Mouse (Mus musculus) embryonic facial prominence, embryonic 14.5 days (tissue): ENCODE measurements around the gene Galns. TPM values are rescaled to one million over a fixed set of nuclear protein-coding genes. Genes with fewer than 3 reads are reported as not detected.
A peak's percentile ranks its signal among the peaks of the same experiment; 100 is the strongest.

Experiments used
- ATAC-seq: fragments of 200-750 bp; cut with Nextera tagmentation; 2 replicates; pipeline ENCODE4 v1.8.0; 2017; ENCODE audit warnings: low read depth, moderate number of reproducible peaks, moderate TSS enrichment
- DNase-seq: peaks from one replicate; pipeline ENCODE4 v3.0.0-alpha.2; 2015; ENCODE audit warnings: low spot score
- H3K27ac ChIP-seq: fragments of 300-500 bp; sonication (generic); replicated peaks from 2 replicates; pipeline ENCODE4 v1.5.1; 2014; ENCODE audit warnings: low read depth, mild to moderate bottlenecking, low read length, moderate library complexity
- H3K27me3 ChIP-seq: fragments of 300-500 bp; sonication (generic); replicated peaks from 2 replicates; pipeline ENCODE4 v1.6.1; 2014; ENCODE audit warnings: low read length; ENCODE audit not compliant: control insufficient read depth, insufficient read depth
- H3K36me3 ChIP-seq: fragments of 300-500 bp; sonication (generic); 2 replicates; pipeline ENCODE4 v1.6.1; 2014; ENCODE audit warnings: low read length, mixed read lengths; ENCODE audit not compliant: control insufficient read depth, insufficient read depth
- H3K4me1 ChIP-seq: fragments of 300-500 bp; sonication (generic); 2 replicates; pipeline ENCODE4 v1.6.1; 2014; ENCODE audit warnings: antibody characterized with exemption, low read length; ENCODE audit not compliant: control insufficient read depth, insufficient read depth
- H3K4me2 ChIP-seq: fragments of 300-500 bp; sonication (generic); 2 replicates; pipeline ENCODE4 v1.6.1; 2014; ENCODE audit warnings: low read depth, mild to moderate bottlenecking, low read length, moderate library complexity, mixed read lengths
- H3K4me3 ChIP-seq: fragments of 300-500 bp; sonication (generic); 2 replicates; pipeline ENCODE4 v1.5.1; 2014; ENCODE audit warnings: low read depth, mild to moderate bottlenecking, low read length
- H3K9ac ChIP-seq: fragments of 300-500 bp; sonication (generic); 2 replicates; pipeline ENCODE4 v1.6.1; 2014; ENCODE audit warnings: low read depth, mild to moderate bottlenecking, low read length, moderate library complexity, mixed read lengths
- H3K9me3 ChIP-seq: fragments of 300-500 bp; sonication (generic); 2 replicates; pipeline ENCODE4 v1.6.1; 2016; ENCODE audit warnings: low read length; ENCODE audit not compliant: control insufficient read depth
- WGBS: fragments of 180-500 bp; shearing (Covaris S2); extraction: QIAGEN DNeasy Blood & Tissue Kit; methylation state at CpG from one replicate; pipeline ENCODE4 v1.1.7; 2014; 5-methylcytosine and 5-hydroxymethylcytosine counted together
- microRNA-seq: library from miRNA; unstranded; fragments of <30 nt; microRNA quantifications from one replicate; pipeline ENCODE4, GENCODE M21; 2016; ENCODE audit warnings: borderline number of aligned reads
- polyA plus RNA-seq: library from polyadenylated mRNA; unstranded; fragments of >200 nt; fragmentation: Nextera tagmentation; extraction: Ambion mirVana; gene quantifications from 2 replicates; pipeline ENCODE4 v1.2.1, GENCODE M21; 2014

Gene Galns
- polyA plus RNA-seq, 1 experiment from 2014 or later: 13.1 TPM

GRCm38 (mm10) chr8:122537812-122538211, 73.5 kb downstream of the Galns start:
- peaks cover 10% of the 10 kb centered on the region for H3K4me1 ChIP-seq
- ATAC-seq (no peak), DNase-seq (no peak)
- no peak overlapping the region for H3K4me2 ChIP-seq
- peak overlapping the region; percentile 77 for H3K27ac ChIP-seq
- no peaks in the 10 kb centered on the region for H3K9me3 ChIP-seq
- H3K36me3 ChIP-seq: no peaks in the 10 kb centered on the region
- 74% methylated on average over 2 of the region's 2 CpGs for WGBS
- no peaks in the 10 kb centered on the region for H3K27me3 ChIP-seq
- no peak overlapping the region for H3K9ac ChIP-seq
- H3K4me3 ChIP-seq: no peak overlapping the region

- DNase-seq (peak; percentile 93), ATAC-seq (peak; percentile 94)
- 37% methylated on average over 6 of the region's 6 CpGs for WGBS
- Histone ChIP-seq H3K4me1 (peaks cover 10% of the 10 kb centered on the region), H3K27ac (peak overlapping the region; percentile 77), H3K9ac (no peak overlapping the region), H3K9me3 (no peaks in the 10 kb centered on the region), H3K4me3 (no peak overlapping the region), H3K36me3 (no peaks in the 10 kb centered on the region), H3K4me2 (peak overlapping the region; percentile 16), H3K27me3 (no peaks in the 10 kb centered on the region)
Observed at GRCm38 (mm10) chr8:122537033-122537432, 74.2 kb downstream of the Galns start.

- Histone ChIP-seq H3K9ac (no peak overlapping the region), H3K36me3 (no peaks in the 10 kb centered on the region), H3K4me1 (peaks cover 5% of the 10 kb centered on the region; the same call in 1 of the 2 replicates), H3K9me3 (no peaks in the 10 kb centered on the region), H3K4me3 (no peak overlapping the region), H3K27me3 (no peaks in the 10 kb centered on the region), H3K4me2 (no peak overlapping the region), H3K27ac (no peak overlapping the region)
- ATAC-seq: no peak
- DNase-seq: no peak
- 71% methylated on average over 8 of the region's 8 CpGs for WGBS
Observed at GRCm38 (mm10) chr8:122531312-122531711, 80.0 kb downstream of the Galns start.

- ATAC-seq: no peak
- WGBS: 81% methylated on average over 4 of the region's 4 CpGs
- H3K4me2 ChIP-seq: no peak overlapping the region
Observed at GRCm38 (mm10) chr8:122529159-122529558, 82.1 kb downstream of the Galns start.

More at GRCm38 (mm10) chr8:122529159-122529558, 82.1 kb downstream of the Galns start:
- Histone ChIP-seq H3K27me3 (no peaks in the 10 kb centered on the region), H3K36me3 (no peaks in the 10 kb centered on the region), H3K9ac (no peak overlapping the region), H3K9me3 (no peaks in the 10 kb centered on the region), H3K4me1 (peaks cover 18% of the 10 kb centered on the region), H3K4me3 (no peak overlapping the region), H3K27ac (no peak overlapping the region)
- no peak for DNase-seq

Small RNA genes lying within 50 kb of the gene (microRNA-seq; reads per million reads assigned to microRNA genes)
- not detected for gene Mir6396

Other genes starting within 250 kb of the Galns start
- 30.9 and 31.6 TPM in 2 replicates for gene Zc3h18, start 234.9 kb downstream of the Galns start, polyA plus RNA-seq
- not detected in 2 replicates for gene Il17c, start 189.4 kb downstream of the Galns start, polyA plus RNA-seq
- gene Cyba, start 178.5 kb downstream of the Galns start, polyA plus RNA-seq: 160 and 173 TPM in 2 replicates
- 27.1 and 34.4 TPM in 2 replicates for gene Mvd, start 168.0 kb downstream of the Galns start, polyA plus RNA-seq
- 3.1 and 4.2 TPM in 2 replicates for gene Snai3, start 150.7 kb downstream of the Galns start, polyA plus RNA-seq
- gene Rnf166, start 135.4 kb downstream of the Galns start, polyA plus RNA-seq: 40.0 and 40.1 TPM in 2 replicates
- gene Ctu2, start 135.3 kb downstream of the Galns start, polyA plus RNA-seq: 49.0 and 49.2 TPM in 2 replicates
- 18.7 and 22.7 TPM in 2 replicates for gene Piezo1, start 60.1 kb downstream of the Galns start, polyA plus RNA-seq
- gene Cdt1, start 43.4 kb downstream of the Galns start, polyA plus RNA-seq: 32.9 and 33.7 TPM in 2 replicates
- 291 and 314 TPM in 2 replicates for gene Aprt, start 34.6 kb downstream of the Galns start, polyA plus RNA-seq
- 66.7 and 74.5 TPM in 2 replicates for gene Trappc2l, start 177 bp upstream of the Galns start, polyA plus RNA-seq
- gene Pabpn1l, start 11.3 kb upstream of the Galns start, polyA plus RNA-seq: 0.35 TPM in 1 of 2 replicates, not detected in the other
- gene Cbfa2t3, start 87.6 kb upstream of the Galns start, polyA plus RNA-seq: 7.2 and 8.1 TPM in 2 replicates
- 14.0 and 17.3 TPM in 2 replicates for gene Acsf3, start 164.0 kb upstream of the Galns start, polyA plus RNA-seq
- gene Cdh15, start 236.5 kb upstream of the Galns start, polyA plus RNA-seq: 34.5 and 40.7 TPM in 2 replicates